Mouse (Mus musculus) sigmoid colon, adult 10 weeks (tissue): ENCODE data around the gene Vcl. TPM values are rescaled to one million over a fixed set of nuclear protein-coding genes. Genes with fewer than 3 reads are reported as not detected.

Source experiments
- polyA plus RNA-seq: library from polyadenylated mRNA; stranded (reverse); fragments of 350-450 nt; fragmentation: Illumina TruSeq; extraction: RNeasy Lipid Tissue Mini Kit (QIAGEN cat#74804); gene quantifications from one replicate; pipeline ENCODE4 v1.2.3, GENCODE M21; 2014; ENCODE audit warnings: low read depth, low replicate concordance

Gene Vcl
- polyA plus RNA-seq, result 142 TPM

DNA sequence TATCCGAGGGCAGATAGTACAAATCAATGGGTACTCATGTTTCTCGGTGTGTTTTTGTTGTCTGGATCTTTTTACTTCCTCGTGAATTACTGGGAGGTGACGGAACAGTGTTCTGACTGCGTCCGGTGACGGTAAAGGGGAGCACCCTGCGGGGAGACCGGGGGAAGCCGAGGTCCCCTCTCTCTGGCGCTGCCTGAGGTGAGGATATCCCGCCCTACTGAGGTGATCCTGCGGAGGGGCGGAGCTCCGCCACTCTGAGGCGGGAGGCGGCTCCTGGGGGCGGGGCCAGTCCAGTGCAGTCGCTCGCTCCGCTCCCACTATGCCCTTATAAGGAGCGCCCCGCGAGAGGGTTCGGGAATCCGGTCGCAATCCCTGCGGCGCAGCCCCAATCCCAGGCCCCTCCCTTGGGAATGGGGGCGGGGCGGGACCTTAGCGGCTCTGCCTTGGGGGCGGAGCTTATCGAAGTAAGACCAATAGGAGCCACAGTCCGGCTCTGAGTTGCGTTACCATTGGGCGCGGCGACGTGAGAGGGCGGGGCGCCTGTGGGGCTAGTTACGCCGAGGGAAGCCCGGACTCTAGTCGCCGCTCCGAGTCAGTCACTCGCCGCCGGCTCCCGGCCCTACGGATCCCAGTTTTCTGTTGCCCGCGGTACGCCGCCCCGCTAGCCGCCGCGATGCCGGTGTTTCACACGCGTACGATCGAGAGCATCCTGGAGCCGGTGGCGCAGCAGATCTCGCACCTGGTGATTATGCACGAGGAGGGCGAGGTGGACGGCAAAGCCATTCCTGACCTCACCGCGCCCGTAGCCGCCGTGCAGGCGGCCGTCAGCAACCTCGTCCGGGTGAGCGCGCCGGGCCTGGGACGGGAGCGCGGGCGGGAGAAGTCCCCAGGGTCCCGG lies at the start of gene Vcl:
Gene Vcl (plus strand): TSS at position 551 of the 898 bp plus-strand sequence.

GRCm38 (mm10) chr14:21052112-21052780 lies 123.0 kb downstream of the Vcl start, which contains the start of the genes Ap3m1 and Adk:
TSS of gene Ap3m1 (minus strand) at chr14:21052508.
TSS of gene Adk (plus strand) at chr14:21052574.

Other genes with a start within 250 kb of the Vcl start
- 20.6 TPM for gene Fut11, start 234.4 kb upstream of the Vcl start, polyA plus RNA-seq
- 105 TPM for gene Chchd1, start 226.4 kb upstream of the Vcl start, polyA plus RNA-seq
- 6.8 TPM for gene Zswim8, start 221.8 kb upstream of the Vcl start, polyA plus RNA-seq
- 5.1 TPM for gene Ndst2, start 194.8 kb upstream of the Vcl start, polyA plus RNA-seq
- 20.8 TPM for gene Camk2g, start 135.3 kb upstream of the Vcl start, polyA plus RNA-seq
- 13.8 TPM for gene Plau, start 92.7 kb upstream of the Vcl start, polyA plus RNA-seq
- gene Ap3m1, start 123.1 kb downstream of the Vcl start, polyA plus RNA-seq, result 280 TPM
- gene Adk, start 123.2 kb downstream of the Vcl start, polyA plus RNA-seq, result 495 TPM